Mouse (Mus musculus) liver, embryonic 15.5 days (tissue): ENCODE data around the gene Pdzd7. TPM values are rescaled to one million over a fixed set of nuclear protein-coding genes. Genes with fewer than 3 reads are reported as not detected.

Experiments
- ATAC-seq: fragments of 200-750 bp; cut with Nextera tagmentation; 2 replicates; pipeline ENCODE4 v1.8.0; 2017; ENCODE audit warnings: moderate number of reproducible peaks, mild to moderate bottlenecking, moderate library complexity; ENCODE audit not compliant: insufficient read depth
- H3K27ac ChIP-seq: fragments of 300-500 bp; sonication (generic); replicated peaks from 2 replicates; pipeline ENCODE4 v1.5.1; 2015; ENCODE audit warnings: mild to moderate bottlenecking, inconsistent platforms
- H3K27me3 ChIP-seq: fragments of 300-500 bp; sonication (generic); 2 replicates; pipeline ENCODE4 v1.6.1; 2015; ENCODE audit warnings: mild to moderate bottlenecking, inconsistent platforms
- H3K36me3 ChIP-seq: fragments of 300-500 bp; sonication (generic); replicated peaks from 2 replicates; pipeline ENCODE4 v1.6.1; 2015; ENCODE audit warnings: moderate library complexity, mild to moderate bottlenecking, inconsistent platforms
- H3K4me1 ChIP-seq: fragments of 300-500 bp; sonication (generic); replicated peaks from 2 replicates; pipeline ENCODE4 v1.6.1; 2015; ENCODE audit warnings: inconsistent platforms
- H3K4me2 ChIP-seq: fragments of 300-500 bp; sonication (generic); 2 replicates; pipeline ENCODE4 v1.6.1; 2015; ENCODE audit warnings: moderate library complexity, mild to moderate bottlenecking, inconsistent platforms
- H3K4me3 ChIP-seq: fragments of 300-500 bp; sonication (generic); replicated peaks from 2 replicates; pipeline ENCODE4 v1.5.1; 2015; ENCODE audit warnings: mild to moderate bottlenecking, inconsistent platforms
- H3K9ac ChIP-seq: fragments of 300-500 bp; sonication (generic); 2 replicates; pipeline ENCODE4 v1.6.1; 2015; ENCODE audit warnings: moderate library complexity, mild to moderate bottlenecking, inconsistent platforms
- H3K9me3 ChIP-seq: fragments of 300-500 bp; sonication (generic); replicated peaks from 2 replicates; pipeline ENCODE4 v1.6.1; 2016; ENCODE audit warnings: inconsistent platforms
- WGBS: fragments of 180-500 bp; shearing (Covaris S2); methylation state at CpG from one replicate; pipeline ENCODE4 v1.1.7; 2015; ENCODE audit warnings: mixed read lengths; ENCODE audit not compliant: insufficient replicate concordance; 5-methylcytosine and 5-hydroxymethylcytosine counted together
- polyA plus RNA-seq: library from polyadenylated mRNA; unstranded; fragments of >200 nt; fragmentation: Nextera tagmentation; extraction: Ambion mirVana; gene quantifications from 2 replicates; pipeline ENCODE4 v1.2.1, GENCODE M21; 2015

Pdzd7 gene
- polyA plus RNA-seq, 1 experiment from 2014 or later, result not detected

- WGBS, result 45% methylated on average over 9 of the region's 9 CpGs
- H3K9me3 ChIP-seq, result no peaks in the 10 kb centered on the region
- no peak overlapping the region for H3K4me3 ChIP-seq
- no peaks in the 10 kb centered on the region for H3K27me3 ChIP-seq
- H3K36me3 ChIP-seq, result peaks cover 16% of the 10 kb centered on the region; the same call in 1 of the 2 replicates
- peaks cover 18% of the 10 kb centered on the region for H3K4me1 ChIP-seq
- no peak overlapping the region for H3K9ac ChIP-seq
- H3K4me2 ChIP-seq, result no peak overlapping the region
- no peak; the same call in 1 of the 2 replicates for ATAC-seq
- no peak overlapping the region for H3K27ac ChIP-seq
Observed at GRCm38 (mm10) chr19:45029571-45029970, 15.9 kb downstream of the Pdzd7 start.

GRCm38 (mm10) chr19:45028746-45029145 is 16.8 kb downstream of the Pdzd7 start:
- peaks cover 19% of the 10 kb centered on the region for H3K4me1 ChIP-seq
- no peak overlapping the region for H3K4me2 ChIP-seq
- 66% methylated on average over 19 of the region's 19 CpGs for WGBS
- no peaks in the 10 kb centered on the region for H3K27me3 ChIP-seq
- no peaks in the 10 kb centered on the region for H3K9me3 ChIP-seq
- H3K27ac ChIP-seq, result no peak overlapping the region
- no peak overlapping the region for H3K4me3 ChIP-seq
- H3K36me3 ChIP-seq, result peaks cover 16% of the 10 kb centered on the region; the same call in 1 of the 2 replicates
- no peak for ATAC-seq
- no peak overlapping the region for H3K9ac ChIP-seq

GRCm38 (mm10) chr19:45027848-45028247 is 17.7 kb downstream of the Pdzd7 start:
- H3K4me3 ChIP-seq, result no peak overlapping the region
- no peak for ATAC-seq
- H3K27me3 ChIP-seq, result no peaks in the 10 kb centered on the region
- 77% methylated on average over 6 of the region's 6 CpGs for WGBS
- H3K36me3 ChIP-seq, result peaks cover 16% of the 10 kb centered on the region; the same call in 1 of the 2 replicates
- H3K4me1 ChIP-seq, result peaks cover 20% of the 10 kb centered on the region
- no peak overlapping the region for H3K9ac ChIP-seq
- H3K4me2 ChIP-seq, result no peak overlapping the region
- H3K27ac ChIP-seq, result no peak overlapping the region
- H3K9me3 ChIP-seq, result no peaks in the 10 kb centered on the region

GRCm38 (mm10) chr19:45026958-45027670 is 18.4 kb downstream of the Pdzd7 start:
- 60% methylated on average over 6 of the region's 6 CpGs for WGBS

GRCm38 (mm10) chr19:45025937-45026568 is 19.5 kb downstream of the Pdzd7 start:
- ATAC-seq, result no peak
- Histone ChIP-seq H3K27me3 (no peaks in the 10 kb centered on the region), H3K9me3 (no peaks in the 10 kb centered on the region), H3K36me3 (peaks cover 16% of the 10 kb centered on the region; the same call in 1 of the 2 replicates), H3K9ac (no peak overlapping the region), H3K4me1 (peaks cover 13% of the 10 kb centered on the region), H3K27ac (no peak overlapping the region), H3K4me3 (no peak overlapping the region), H3K4me2 (no peak overlapping the region)
- WGBS, result 86% methylated on average over 37 of the region's 37 CpGs

More at GRCm38 (mm10) chr19:45026958-45027670, 18.4 kb downstream of the Pdzd7 start:
- Histone ChIP-seq H3K27me3 (no peaks in the 10 kb centered on the region), H3K4me3 (no peak overlapping the region), H3K9me3 (no peaks in the 10 kb centered on the region), H3K36me3 (peaks cover 16% of the 10 kb centered on the region; the same call in 1 of the 2 replicates), H3K9ac (no peak overlapping the region), H3K4me2 (no peak overlapping the region), H3K27ac (no peak overlapping the region), H3K4me1 (peaks cover 20% of the 10 kb centered on the region)
- no peak for ATAC-seq

- no peak for ATAC-seq
- Histone ChIP-seq H3K4me2 (no peak overlapping the region), H3K9me3 (no peaks in the 10 kb centered on the region), H3K4me1 (peaks cover 4% of the 10 kb centered on the region; the same call in 1 of the 2 replicates), H3K27me3 (no peaks in the 10 kb centered on the region), H3K27ac (no peak overlapping the region), H3K36me3 (peaks cover 16% of the 10 kb centered on the region; the same call in 1 of the 2 replicates), H3K9ac (no peak overlapping the region), H3K4me3 (no peak overlapping the region)
- 91% methylated on average over 20 of the region's 20 CpGs for WGBS
Observed at GRCm38 (mm10) chr19:45024775-45025174, 20.7 kb downstream of the Pdzd7 start.

- H3K9me3 ChIP-seq, result no peaks in the 10 kb centered on the region
- no peak overlapping the region for H3K9ac ChIP-seq
- no peaks in the 10 kb centered on the region for H3K27me3 ChIP-seq
- ATAC-seq, result no peak
- H3K4me2 ChIP-seq, result no peak overlapping the region
- H3K27ac ChIP-seq, result no peak overlapping the region
- peaks cover 11% of the 10 kb centered on the region for H3K4me1 ChIP-seq
- 77% methylated on average over 11 of the region's 11 CpGs for WGBS
- H3K36me3 ChIP-seq, result peaks cover 16% of the 10 kb centered on the region; the same call in 1 of the 2 replicates
- no peak overlapping the region for H3K4me3 ChIP-seq
Observed at GRCm38 (mm10) chr19:45023993-45024392, 21.5 kb downstream of the Pdzd7 start.

- Histone ChIP-seq H3K4me2 (no peak overlapping the region), H3K9ac (no peak overlapping the region), H3K4me3 (no peak overlapping the region), H3K36me3 (peaks cover 12% of the 10 kb centered on the region; the same call in 1 of the 2 replicates), H3K27me3 (peaks cover 21% of the 10 kb centered on the region), H3K4me1 (peaks cover 35% of the 10 kb centered on the region), H3K9me3 (no peaks in the 10 kb centered on the region), H3K27ac (no peak overlapping the region)
- WGBS, result 68% methylated on average over 15 of the region's 15 CpGs
- ATAC-seq, result no peak
Observed at GRCm38 (mm10) chr19:45021362-45021761, 24.2 kb downstream of the Pdzd7 start.

- Histone ChIP-seq H3K4me3 (no peak overlapping the region), H3K9me3 (no peaks in the 10 kb centered on the region), H3K4me2 (no peak overlapping the region), H3K36me3 (peaks cover 3% of the 10 kb centered on the region; the same call in 1 of the 2 replicates), H3K27me3 (peaks cover 31% of the 10 kb centered on the region), H3K9ac (no peak overlapping the region), H3K27ac (no peak overlapping the region), H3K4me1 (peaks cover 45% of the 10 kb centered on the region)
- 60% methylated on average over 6 of the region's 6 CpGs for WGBS
- ATAC-seq, result no peak
Observed at GRCm38 (mm10) chr19:45020348-45020747, 25.2 kb downstream of the Pdzd7 start.

- H3K4me1 ChIP-seq, result peaks cover 62% of the 10 kb centered on the region
Observed at GRCm38 (mm10) chr19:45018351-45018831, 27.1 kb downstream of the Pdzd7 start.

GRCm38 (mm10) chr19:45017909-45018308 is 27.6 kb downstream of the Pdzd7 start:
- H3K4me2 ChIP-seq, result peak overlapping the region; percentile 94
- under 1% methylated on average over 48 of the region's 48 CpGs for WGBS
- ATAC-seq, result peak; percentile 52
- H3K4me1 ChIP-seq, result peaks cover 62% of the 10 kb centered on the region
- peak overlapping the region; percentile 70 for H3K27ac ChIP-seq
- peak overlapping the region; percentile 63 for H3K4me3 ChIP-seq
- peak overlapping the region; percentile 47 for H3K9ac ChIP-seq
- H3K27me3 ChIP-seq, result peaks cover 33% of the 10 kb centered on the region
- no peaks in the 10 kb centered on the region for H3K36me3 ChIP-seq
- H3K9me3 ChIP-seq, result no peaks in the 10 kb centered on the region

More at GRCm38 (mm10) chr19:45018351-45018831, 27.1 kb downstream of the Pdzd7 start:
- no peak for ATAC-seq
- Histone ChIP-seq H3K27ac (peak overlapping the region; percentile 70), H3K27me3 (peaks cover 33% of the 10 kb centered on the region), H3K4me3 (peak overlapping the region; percentile 63), H3K9ac (peak overlapping the region; percentile 47), H3K36me3 (no peaks in the 10 kb centered on the region), H3K4me2 (peak overlapping the region; percentile 94), H3K9me3 (no peaks in the 10 kb centered on the region)
- WGBS, result 8% methylated on average over 13 of the region's 13 CpGs
